Mouse (Mus musculus) liver, embryonic 11.5 days (tissue): Measurements from ENCODE around the gene Rcan1. TPM values are rescaled to one million over a fixed set of nuclear protein-coding genes. Genes with fewer than 3 reads are reported as not detected.
A peak's percentile ranks its signal among the peaks of the same experiment; 100 is the strongest.

Experiments
- ATAC-seq: fragments of 200-750 bp; cut with Nextera tagmentation; replicated peaks from 2 replicates; pipeline ENCODE4 v1.8.0; 2017; ENCODE audit warnings: moderate number of reproducible peaks, mild to moderate bottlenecking, moderate TSS enrichment, moderate library complexity; ENCODE audit not compliant: low FRiP score
- DNase-seq: peaks from one replicate; pipeline ENCODE4 v3.0.0-alpha.2; 2017; ENCODE audit warnings: low spot score
- H3K27ac ChIP-seq: fragments of 300-500 bp; sonication (generic); 2 replicates; pipeline ENCODE4 v1.5.1; 2014; ENCODE audit warnings: mild to moderate bottlenecking, low read depth, low read length, control low read depth
- H3K27me3 ChIP-seq: fragments of 300-500 bp; sonication (generic); replicated peaks from 2 replicates; pipeline ENCODE4 v1.6.1; 2014; ENCODE audit warnings: low read length, mixed read lengths; ENCODE audit not compliant: control insufficient read depth, insufficient read depth
- H3K36me3 ChIP-seq: fragments of 300-500 bp; sonication (generic); 2 replicates; pipeline ENCODE4 v1.6.1; 2014; ENCODE audit warnings: mild to moderate bottlenecking, low read length, moderate library complexity, mixed read lengths; ENCODE audit not compliant: control insufficient read depth, insufficient read depth
- H3K4me1 ChIP-seq: fragments of 300-500 bp; sonication (generic); replicated peaks from 2 replicates; pipeline ENCODE4 v1.6.1; 2014; ENCODE audit warnings: low read length, mixed read lengths; ENCODE audit not compliant: control insufficient read depth, insufficient read depth
- H3K4me2 ChIP-seq: fragments of 300-500 bp; sonication (generic); 2 replicates; pipeline ENCODE4 v1.6.1; 2014; ENCODE audit warnings: mild to moderate bottlenecking, control low read depth, moderate library complexity
- H3K4me3 ChIP-seq: fragments of 300-500 bp; sonication (generic); 2 replicates; pipeline ENCODE4 v1.5.1; 2014; ENCODE audit warnings: low read depth, low read length, control low read depth
- H3K9ac ChIP-seq: fragments of 300-500 bp; sonication (generic); 2 replicates; pipeline ENCODE4 v1.6.1; 2014; ENCODE audit warnings: low read depth, low read length, control low read depth
- H3K9me3 ChIP-seq: fragments of 300-500 bp; sonication (generic); 2 replicates; pipeline ENCODE4 v1.6.1; 2016; ENCODE audit warnings: low read length, inconsistent platforms, mixed read lengths; ENCODE audit not compliant: control insufficient read depth
- WGBS: fragments of 180-500 bp; shearing (Covaris S2); extraction: QIAGEN DNeasy Blood & Tissue Kit; methylation state at CpG from one replicate; pipeline ENCODE4 v1.1.7; 2014; 5-methylcytosine and 5-hydroxymethylcytosine counted together
- polyA plus RNA-seq: library from polyadenylated mRNA; unstranded; fragments of >200 nt; fragmentation: Nextera tagmentation; extraction: Ambion mirVana; gene quantifications from 2 replicates; pipeline ENCODE4 v1.2.1, GENCODE M21; 2014

The Rcan1 gene
- polyA plus RNA-seq, 1 experiment from 2014 or later = 21.6 TPM

DNA sequence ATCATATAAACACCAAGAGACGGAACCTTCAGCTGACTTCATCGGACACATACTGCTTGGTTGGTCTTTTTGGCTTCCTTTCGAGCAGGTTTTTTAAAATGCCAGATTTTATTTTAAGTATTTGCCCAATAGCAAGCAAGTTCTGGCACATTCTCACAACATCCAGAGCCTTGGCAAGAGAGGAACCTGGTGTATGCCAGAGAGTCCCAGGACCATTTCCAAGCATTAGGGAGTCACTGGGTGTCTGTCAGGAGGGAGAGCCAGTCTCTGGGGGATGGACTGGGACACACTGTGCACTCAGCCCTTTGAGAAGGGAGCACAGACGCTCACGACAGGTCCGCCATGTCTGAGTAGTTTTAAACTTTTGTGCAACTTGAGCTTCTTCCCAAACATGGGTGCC is 93.7 kb downstream of the Rcan1 start:
- H3K9me3 ChIP-seq = no peaks in the 10 kb centered on the region
- H3K27me3 ChIP-seq = 0 out of 2 replicates have a peak, but pooled peaks cover 2% of the 10 kb centered on the region
- H3K4me1 ChIP-seq = no peaks in the 10 kb centered on the region
- H3K27ac ChIP-seq = no peak overlapping the region
- no peak overlapping the region for H3K9ac ChIP-seq
- ATAC-seq (no peak), DNase-seq (no peak)
- H3K4me2 ChIP-seq = no peak overlapping the region
- H3K4me3 ChIP-seq = no peak overlapping the region
- 86% methylated on average over 6 of the region's 6 CpGs for WGBS
- no peaks in the 10 kb centered on the region for H3K36me3 ChIP-seq

DNA sequence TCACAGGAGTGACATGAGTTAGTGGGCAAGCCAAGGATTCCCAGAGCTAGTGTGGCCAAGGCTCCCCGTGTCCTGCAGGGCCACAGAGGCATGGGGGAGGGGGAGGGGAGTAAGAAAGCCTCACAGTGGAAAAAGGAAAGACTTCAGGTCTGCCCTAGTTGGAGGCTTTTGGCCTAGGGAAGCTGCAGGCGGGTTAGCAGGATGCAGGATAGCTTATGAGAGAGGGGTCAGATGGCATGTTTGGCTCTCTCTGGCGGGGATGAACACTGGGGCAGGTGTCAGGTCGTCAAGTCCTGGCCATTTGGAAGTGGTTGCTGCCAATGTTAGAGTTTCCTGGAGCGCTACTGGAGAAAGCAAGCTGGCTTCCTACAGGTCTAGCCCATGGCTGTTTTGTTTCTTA is 99.0 kb downstream of the Rcan1 start:
- WGBS = 38% methylated on average over 5 of the region's 5 CpGs
- no peak for ATAC-seq
- H3K4me3 ChIP-seq = no peak overlapping the region
- H3K27me3 ChIP-seq = 0 out of 2 replicates have a peak, but pooled peaks cover 2% of the 10 kb centered on the region
- H3K36me3 ChIP-seq = no peaks in the 10 kb centered on the region
- H3K9me3 ChIP-seq = no peaks in the 10 kb centered on the region
- no peak for DNase-seq
- no peak overlapping the region for H3K27ac ChIP-seq
- no peak overlapping the region for H3K4me2 ChIP-seq
- H3K9ac ChIP-seq = no peak overlapping the region
- peaks cover 9% of the 10 kb centered on the region for H3K4me1 ChIP-seq

- Histone ChIP-seq H3K4me1 (peaks cover 9% of the 10 kb centered on the region), H3K9ac (no peak overlapping the region), H3K9me3 (no peaks in the 10 kb centered on the region), H3K36me3 (no peaks in the 10 kb centered on the region), H3K27ac (no peak overlapping the region), H3K4me3 (no peak overlapping the region), H3K4me2 (0 out of 2 replicates have a peak overlapping the region, but pooled peaks have one; percentile 2), H3K27me3 (0 out of 2 replicates have a peak, but pooled peaks cover 2% of the 10 kb centered on the region)
- 28% methylated on average over 2 of the region's 2 CpGs for WGBS
- peak; percentile 96 for ATAC-seq
- peak; percentile 39 for DNase-seq
These were observed 101.4 kb downstream of the Rcan1 start for GRCm38 (mm10) chr16:92369260-92369659.

- H3K4me1 ChIP-seq = peaks cover 9% of the 10 kb centered on the region
- no peak for DNase-seq
- no peak for ATAC-seq
- H3K4me3 ChIP-seq = no peak overlapping the region
- no peak overlapping the region for H3K27ac ChIP-seq
- H3K36me3 ChIP-seq = no peaks in the 10 kb centered on the region
- 70% methylated on average over 7 of the region's 7 CpGs for whole genome bisulfite sequencing
- no peaks in the 10 kb centered on the region for H3K27me3 ChIP-seq
- no peaks in the 10 kb centered on the region for H3K9me3 ChIP-seq
- H3K4me2 ChIP-seq = no peak overlapping the region
- H3K9ac ChIP-seq = no peak overlapping the region
These were observed 105.2 kb downstream of the Rcan1 start for GRCm38 (mm10) chr16:92365477-92365876.

GRCm38 (mm10) chr16:92360711-92361110 is 110.0 kb downstream of the Rcan1 start:
- Histone ChIP-seq H3K4me2 (no peak overlapping the region), H3K4me1 (0 out of 2 replicates have a peak, but pooled peaks cover under 1% of the 10 kb centered on the region), H3K9me3 (no peaks in the 10 kb centered on the region), H3K4me3 (no peak overlapping the region), H3K27ac (no peak overlapping the region), H3K9ac (no peak overlapping the region), H3K36me3 (no peaks in the 10 kb centered on the region), H3K27me3 (peaks cover 6% of the 10 kb centered on the region)
- ATAC-seq (no peak), DNase-seq (no peak)
- 71% methylated on average over 7 of the region's 7 CpGs for WGBS

- H3K4me1 ChIP-seq = peaks cover 3% of the 10 kb centered on the region; the same call in 1 of the 2 replicates
- DNase-seq (no peak), ATAC-seq (no peak)
- peak within 1 kb of the TSS; percentile 26 for H3K4me2 ChIP-seq
- H3K9me3 ChIP-seq = no peaks in the 10 kb centered on the region
- no peak within 1 kb of the TSS for H3K9ac ChIP-seq
- WGBS = 42% methylated on average over 9 of the region's 9 CpGs
- no peak within 1 kb of the TSS for H3K27ac ChIP-seq
- peaks cover 6% of the 10 kb centered on the region for H3K27me3 ChIP-seq
- H3K4me3 ChIP-seq = no peak within 1 kb of the TSS
- H3K36me3 ChIP-seq = no peaks in the 10 kb centered on the region
These were observed 111.4 kb downstream of the Rcan1 start, which contains the start of gene Kcne1 for GRCm38 (mm10) chr16:92359229-92359628. Gene Kcne1, minus strand, starts transcription at chr16:92359468.

DNA sequence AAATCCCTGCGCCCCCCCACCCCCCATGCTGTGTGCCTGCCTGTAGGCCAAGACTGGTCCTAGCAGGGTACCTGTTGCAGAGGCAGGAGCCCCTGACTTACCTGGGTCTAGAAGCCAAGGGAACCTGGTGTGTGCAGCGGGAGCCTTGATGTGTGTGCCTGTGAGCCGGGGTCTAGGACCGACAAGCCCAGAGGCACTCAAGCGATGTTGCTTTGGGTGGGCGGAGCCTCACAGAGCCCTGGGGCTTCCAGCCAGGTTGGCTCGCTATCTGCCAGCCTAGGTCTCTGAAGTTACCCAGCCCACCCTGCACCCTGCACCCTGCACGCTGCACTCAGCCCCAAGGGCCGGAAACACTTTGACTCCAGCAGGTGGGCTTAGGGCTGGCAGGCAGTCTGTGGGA is 111.9 kb downstream of the Rcan1 start:
- Histone ChIP-seq H3K4me2 (peak overlapping the region; percentile 26), H3K36me3 (no peaks in the 10 kb centered on the region), H3K4me1 (peaks cover 3% of the 10 kb centered on the region; the same call in 1 of the 2 replicates), H3K9ac (no peak overlapping the region), H3K9me3 (no peaks in the 10 kb centered on the region), H3K4me3 (no peak overlapping the region), H3K27ac (no peak overlapping the region), H3K27me3 (peaks cover 6% of the 10 kb centered on the region)
- ATAC-seq = peak; percentile 31
- 27% methylated on average over 9 of the region's 9 CpGs for WGBS
- DNase-seq = no peak

- 79% methylated on average over 10 of the region's 10 CpGs for WGBS
- Histone ChIP-seq H3K9ac (no peak overlapping the region), H3K27ac (no peak overlapping the region)
These were observed 113.1 kb downstream of the Rcan1 start for GRCm38 (mm10) chr16:92357566-92357965.

GRCm38 (mm10) chr16:92357023-92357422 is 113.6 kb downstream of the Rcan1 start:
- H3K4me3 ChIP-seq = no peak overlapping the region
- no peak overlapping the region for H3K4me2 ChIP-seq
- H3K27ac ChIP-seq = no peak overlapping the region
- H3K4me1 ChIP-seq = peaks cover 3% of the 10 kb centered on the region; the same call in 1 of the 2 replicates
- H3K36me3 ChIP-seq = no peaks in the 10 kb centered on the region
- 76% methylated on average over 9 of the region's 9 CpGs for WGBS
- H3K9ac ChIP-seq = no peak overlapping the region
- no peaks in the 10 kb centered on the region for H3K9me3 ChIP-seq
- no peak for ATAC-seq
- peaks cover 6% of the 10 kb centered on the region for H3K27me3 ChIP-seq
- DNase-seq = no peak

More at GRCm38 (mm10) chr16:92357566-92357965, 113.1 kb downstream of the Rcan1 start:
- H3K4me1 ChIP-seq = peaks cover 3% of the 10 kb centered on the region; the same call in 1 of the 2 replicates
- H3K4me3 ChIP-seq = no peak overlapping the region
- H3K27me3 ChIP-seq = peaks cover 6% of the 10 kb centered on the region
- H3K36me3 ChIP-seq = no peaks in the 10 kb centered on the region
- ATAC-seq (no peak), DNase-seq (no peak)
- no peaks in the 10 kb centered on the region for H3K9me3 ChIP-seq
- no peak overlapping the region for H3K4me2 ChIP-seq
